Mouse (Mus musculus) Patski (cell line): Measurements from ENCODE around the gene Il1r1. TPM values are rescaled to one million over a fixed set of nuclear protein-coding genes. Genes with fewer than 3 reads are reported as not detected.

Experiments used
- ATAC-seq: fragments of 100-300 bp; one replicate; pipeline ENCODE4 v1.8.0; 2021
- CTCF ChIA-PET: fragments of 350-600 bp; sonication (Branson Sonifier 250); formaldehyde crosslinking; loops from one replicate; lab custom pipeline; 2022; ENCODE audit warnings: inconsistent platforms; lab: Charles Lee
- POLR2A ChIA-PET: fragments of 350-600 bp; sonication (Branson Sonifier 250); formaldehyde crosslinking; loops from one replicate; lab custom pipeline; 2022; ENCODE audit warnings: antibody characterized with exemption, inconsistent platforms; lab: Charles Lee
- DNase-seq: peaks from one replicate; pipeline ENCODE4 v3.0.0-alpha.2; 2011; ENCODE audit warnings: low read depth, low spot score
- H3K27me3 ChIP-seq: fragments of 371-371 bp; one replicate; pipeline ENCODE4 v1.5.1; 2021
- CTCF ChIP-seq: fragments of 100-300 bp; IDR thresholded peaks from one replicate; pipeline ENCODE4 v1.5.1; 2021
- in situ Hi-C: fragments of 300-500 bp; cut with MboI; formaldehyde crosslinking; loops from 3 replicates; pipeline ENCODE4 v1.11.1; 2018; ENCODE audit warnings: low pct_unique_long_range_greater_than_20kb, mixed read lengths
- polyA plus RNA-seq: library from polyadenylated mRNA; unstranded; gene quantifications from one replicate; pipeline ENCODE4 v1.2.3, GENCODE M21; 2021

Il1r1 gene
- 32.6 TPM for polyA plus RNA-seq

DNA sequence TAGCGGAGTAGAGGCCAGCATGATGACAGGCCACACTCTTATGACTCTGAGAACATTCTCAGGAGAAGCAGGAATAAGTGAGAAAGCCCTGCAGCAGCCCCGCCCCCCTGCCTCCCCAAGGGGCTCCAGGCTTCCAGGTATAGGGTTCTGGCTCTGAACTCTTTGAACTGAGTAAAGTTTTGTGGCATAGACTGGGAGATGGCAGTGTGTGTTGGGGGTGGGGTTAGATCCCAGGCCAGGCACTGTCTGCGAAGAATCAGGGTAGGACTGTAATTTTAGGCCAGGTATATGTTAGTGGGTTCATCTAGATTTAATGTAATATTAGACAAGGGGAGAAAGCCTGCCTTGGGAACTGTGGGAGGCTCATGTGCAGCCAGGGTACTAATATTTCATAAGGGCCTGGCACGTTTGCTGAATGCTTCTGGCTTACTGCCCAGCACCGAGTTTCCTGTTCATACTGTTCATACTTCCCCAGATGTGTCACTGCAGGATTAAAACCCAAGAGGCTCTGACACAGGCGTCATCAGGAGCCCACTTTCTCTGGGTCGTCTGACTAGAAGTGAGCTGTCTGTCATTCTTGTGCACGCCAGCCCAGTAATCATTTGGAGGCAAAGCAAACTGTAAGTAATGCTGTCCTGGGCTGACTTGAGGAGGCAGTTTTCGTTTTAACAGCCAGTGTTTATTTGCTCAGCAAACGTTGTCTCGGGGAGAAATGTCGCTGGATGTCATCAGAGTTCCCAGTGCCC lies at the start of gene Il1r1:
Il1r1 (plus strand) TSS at position 542 of the 746 bp plus-strand sequence.
- CTCF ChIA-PET, result interaction anchor here (1.0 kb wide), 1 partner anchor 18 kb away, joined by 3 read pairs; no protein-coding TSS in a partner anchor
- DNase-seq (no peak), ATAC-seq (peak; percentile 52)
- POLR2A ChIA-PET, result no interaction called here
- H3K27me3 ChIP-seq, result no peaks in the 10 kb centered on the region
- in situ Hi-C loops, result no loop called here
- no peak for TF ChIP-seq CTCF

DNA sequence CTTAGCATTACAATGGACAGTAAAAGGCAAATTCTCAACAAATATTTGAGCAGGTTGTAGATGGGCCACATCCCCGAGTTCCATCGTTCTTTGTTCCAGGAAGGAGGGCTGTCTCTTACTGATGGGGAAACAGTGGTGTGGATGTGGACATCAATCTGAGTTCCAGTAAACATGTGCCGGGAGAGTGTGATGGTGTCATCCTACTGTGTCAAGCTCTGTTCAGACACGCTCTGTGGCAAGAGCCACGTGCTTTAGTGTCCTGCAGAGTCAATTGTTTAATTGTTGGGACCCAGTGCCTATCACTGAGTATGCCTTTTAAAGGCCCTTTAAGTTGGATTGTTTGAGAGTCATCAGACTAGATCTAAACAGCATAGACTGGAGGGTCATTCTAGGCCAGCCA lies 49.8 kb upstream of the Il1r1 start:
- DNase-seq (no peak), ATAC-seq (no peak)
- H3K27me3 ChIP-seq, result no peaks in the 10 kb centered on the region
- CTCF ChIA-PET, result interaction anchor here (1.5 kb wide), 1 partner anchor 15 kb away, joined by 3 read pairs; no protein-coding TSS in a partner anchor
- POLR2A ChIA-PET, result no interaction called here
- in situ Hi-C loops, result loop anchor here (5.0 kb wide), 1 partner anchor 42 kb away; no protein-coding TSS in a partner anchor
- TF ChIP-seq CTCF, result no peak

DNA sequence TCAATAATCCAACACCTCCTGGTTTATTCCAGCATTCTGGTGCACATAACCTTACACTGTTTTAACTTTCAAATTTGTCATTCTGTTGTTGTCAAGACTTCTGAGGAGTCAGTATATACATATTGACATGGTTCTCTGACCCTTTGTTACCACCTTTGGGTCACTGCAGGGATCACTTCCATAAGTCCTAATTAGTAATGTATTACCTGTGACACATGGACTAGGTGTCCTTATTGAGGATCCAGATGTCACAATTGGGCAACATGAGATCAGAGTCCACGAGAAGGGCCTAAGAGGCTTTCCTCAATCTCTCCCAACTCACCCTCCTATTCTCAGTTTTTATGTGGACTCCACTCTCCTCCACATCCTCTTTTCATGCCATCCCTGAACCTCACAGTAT lies 49.1 kb upstream of the Il1r1 start:
- TF ChIP-seq CTCF, result no peak
- DNase-seq (no peak), ATAC-seq (no peak)
- POLR2A ChIA-PET, result no interaction called here
- H3K27me3 ChIP-seq, result no peaks in the 10 kb centered on the region
- in situ Hi-C loops, result loop anchor here (5.0 kb wide), 1 partner anchor 42 kb away; no protein-coding TSS in a partner anchor
- CTCF ChIA-PET, result no interaction called here

- no peak for DNase-seq
- ChIA-PET CTCF (interaction anchor here (1.1 kb wide), 1 partner anchor 41 kb away, joined by 3 read pairs; no protein-coding TSS in a partner anchor), POLR2A (interaction anchor here (0.6 kb wide), 1 partner anchor 1201 kb away, joined by 3 read pairs; no protein-coding TSS in a partner anchor)
- in situ Hi-C loops, result loop anchor here (5.0 kb wide), 1 partner anchor 38 kb away; no protein-coding TSS in a partner anchor
- H3K27me3 ChIP-seq, result no peaks in the 10 kb centered on the region
- TF ChIP-seq CTCF, result no peak
- ATAC-seq, result no peak
Observed at GRCm38 (mm10) chr1:40179031-40179430, 45.8 kb upstream of the Il1r1 start.

DNA sequence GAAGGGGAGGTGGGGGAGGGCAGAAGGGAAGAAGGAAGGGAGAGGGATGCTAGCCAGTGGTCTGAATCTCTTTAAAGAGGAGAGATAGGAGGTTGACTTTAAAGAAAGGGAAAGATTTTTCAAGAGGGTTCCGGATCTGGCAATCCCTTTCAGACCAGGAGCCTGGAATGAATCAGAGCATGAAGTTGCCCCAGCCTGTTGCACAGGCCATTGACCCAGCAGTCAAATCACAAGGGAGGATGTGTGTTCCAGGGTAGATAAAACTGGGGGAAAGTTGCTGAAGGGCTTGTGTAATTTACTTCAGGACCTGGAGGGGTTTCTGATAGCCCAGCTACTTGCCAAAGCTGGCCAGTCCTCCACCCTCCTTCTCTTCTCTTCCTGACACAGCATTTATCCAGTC lies 45.4 kb upstream of the Il1r1 start:
- H3K27me3 ChIP-seq, result no peaks in the 10 kb centered on the region
- POLR2A ChIA-PET, result no interaction called here
- in situ Hi-C loops, result loop anchor here (5.0 kb wide), 1 partner anchor 38 kb away; no protein-coding TSS in a partner anchor
- DNase-seq (no peak), ATAC-seq (peak; percentile 45)
- CTCF ChIA-PET, result interaction anchor here (1.1 kb wide), 1 partner anchor 40 kb away, joined by 3 read pairs; no protein-coding TSS in a partner anchor
- no peak for TF ChIP-seq CTCF

GRCm38 (mm10) chr1:40180861-40181260 lies 44.0 kb upstream of the Il1r1 start:
- CTCF ChIA-PET, result no interaction called here
- in situ Hi-C loops, result no loop called here
- no peak for ATAC-seq
- POLR2A ChIA-PET, result no interaction called here
- H3K27me3 ChIP-seq, result no peaks in the 10 kb centered on the region
- DNase-seq, result no peak
- TF ChIP-seq CTCF, result no peak

DNA sequence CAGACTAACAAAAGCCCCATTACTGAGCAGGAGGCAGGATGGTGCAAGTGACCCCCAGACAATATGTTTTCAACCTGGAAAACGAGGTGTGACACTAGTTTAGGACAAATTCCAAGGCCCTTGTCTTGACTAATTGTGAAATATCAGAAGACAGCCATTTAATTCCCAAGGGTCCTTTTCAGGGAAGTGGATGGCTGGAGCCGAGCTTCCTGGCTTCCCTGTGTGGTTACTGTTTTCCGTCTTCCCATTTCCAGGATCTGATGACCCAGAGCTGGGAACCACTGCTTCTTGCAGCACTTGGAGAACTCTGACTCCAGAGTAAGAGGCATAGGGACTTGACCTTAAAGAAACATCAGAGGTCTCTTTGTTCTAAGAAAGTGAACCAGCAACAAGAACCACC lies 43.2 kb upstream of the Il1r1 start:
- no peaks in the 10 kb centered on the region for H3K27me3 ChIP-seq
- POLR2A ChIA-PET, result no interaction called here
- DNase-seq (no peak), ATAC-seq (no peak)
- TF ChIP-seq CTCF, result no peak
- in situ Hi-C loops, result no loop called here
- CTCF ChIA-PET, result no interaction called here

DNA sequence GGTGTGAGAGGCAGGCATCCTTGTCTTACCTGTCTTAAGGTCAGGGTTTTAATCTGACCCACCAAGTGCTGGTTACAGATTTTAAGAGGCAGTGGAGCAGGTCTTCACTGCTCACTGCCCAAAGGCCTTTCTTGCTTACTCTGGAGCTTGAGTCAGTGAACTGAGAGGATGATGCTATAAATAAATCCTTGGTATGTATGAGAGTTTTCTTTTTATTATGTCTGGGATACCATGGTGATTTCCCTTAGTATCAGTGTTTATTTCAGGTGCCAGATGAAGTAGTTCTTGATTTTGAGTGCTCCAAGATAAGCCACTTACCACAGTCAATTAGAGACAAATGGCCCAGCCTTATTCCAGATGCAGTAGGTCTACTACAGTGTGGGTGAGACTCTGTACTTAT lies 41.5 kb upstream of the Il1r1 start:
- in situ Hi-C loops, result no loop called here
- ATAC-seq (peak; percentile 70), DNase-seq (no peak)
- CTCF ChIA-PET, result no interaction called here
- no peaks in the 10 kb centered on the region for H3K27me3 ChIP-seq
- POLR2A ChIA-PET, result no interaction called here
- no peak for TF ChIP-seq CTCF

GRCm38 (mm10) chr1:40187961-40188360 lies 36.9 kb upstream of the Il1r1 start:
- H3K27me3 ChIP-seq, result no peaks in the 10 kb centered on the region
- CTCF ChIA-PET, result no interaction called here
- DNase-seq (no peak), ATAC-seq (no peak)
- POLR2A ChIA-PET, result no interaction called here
- in situ Hi-C loops, result no loop called here
- no peak for TF ChIP-seq CTCF

GRCm38 (mm10) chr1:40190025-40190424 lies 34.9 kb upstream of the Il1r1 start:
- ATAC-seq (no peak), DNase-seq (no peak)
- ChIA-PET POLR2A (no interaction called here), CTCF (interaction anchor here (0.8 kb wide), 1 partner anchor 16 kb away, joined by 3 read pairs; no protein-coding TSS in a partner anchor)
- TF ChIP-seq CTCF, result no peak
- H3K27me3 ChIP-seq, result no peaks in the 10 kb centered on the region
- in situ Hi-C loops, result no loop called here

- in situ Hi-C loops, result no loop called here
- ATAC-seq, result no peak
- CTCF ChIA-PET, result interaction anchor here (0.8 kb wide), 1 partner anchor 16 kb away, joined by 3 read pairs; no protein-coding TSS in a partner anchor
- no peak for DNase-seq
- H3K27me3 ChIP-seq, result no peaks in the 10 kb centered on the region
- TF ChIP-seq CTCF, result no peak
- POLR2A ChIA-PET, result no interaction called here
Observed at GRCm38 (mm10) chr1:40190837-40191236, 34.0 kb upstream of the Il1r1 start.
